Mouse (Mus musculus): Measurements from ENCODE around the gene Klhl3. TPM values are rescaled to one million over a fixed set of nuclear protein-coding genes. Genes with fewer than 3 reads are reported as not detected.

Gene Klhl3
- polyA plus RNA-seq, 1 experiment from 2014 or later, result 2.1 TPM

DNA sequence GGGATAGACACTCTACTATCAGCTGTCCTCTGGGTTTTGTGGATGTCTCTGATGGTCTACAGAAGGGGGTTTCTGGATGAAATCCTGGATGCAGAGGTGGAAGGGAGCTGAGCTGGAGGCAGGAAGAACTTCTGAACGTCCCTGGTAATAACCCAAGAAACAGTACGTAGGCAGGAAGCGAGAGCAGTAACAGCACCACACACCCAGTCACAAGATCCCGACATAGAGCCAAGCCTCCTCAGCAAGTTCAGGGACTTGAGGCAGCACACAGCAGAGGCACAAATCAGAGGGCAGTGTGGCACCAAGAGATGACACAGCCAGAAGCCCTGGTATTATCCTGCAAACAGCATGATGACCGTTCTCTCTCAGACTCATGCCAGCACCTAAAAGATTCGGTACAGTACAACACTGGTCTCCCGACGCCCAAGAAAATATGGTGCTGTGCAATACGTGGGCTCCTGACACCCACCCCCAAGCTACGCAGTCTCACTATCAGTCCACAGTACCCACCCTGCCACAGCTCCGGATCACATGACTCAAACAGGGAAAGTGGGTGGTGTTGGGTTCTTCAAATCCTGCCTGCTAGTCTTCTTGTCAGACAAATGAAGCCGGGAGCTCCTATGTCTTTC lies 40.0 kb downstream of the Klhl3 start:
- H3K4me3 ChIP-seq, result no peak overlapping the region
- no peak overlapping the region for H3K27ac ChIP-seq (replicated peaks)
- H3K9me3 ChIP-seq (replicated peaks), result no peaks in the 10 kb centered on the region
- H3K27me3 ChIP-seq (ENCODE audit: low read depth, poor library complexity, severe bottlenecking), result no peaks in the 10 kb centered on the region
- WGBS, result 89% methylated on average over 12 of the region's 12 CpGs
- DNase-seq (ENCODE audit: low spot score), result no peak
- H3K4me1 ChIP-seq, result peaks cover 9% of the 10 kb centered on the region
- no peaks in the 10 kb centered on the region for H3K36me3 ChIP-seq

GRCm38 (mm10) chr13:58071209-58071608 lies 42.2 kb downstream of the Klhl3 start:
- H3K4me3 ChIP-seq, result no peak overlapping the region
- no peak for DNase-seq (ENCODE audit: low spot score)
- 93% methylated on average over 21 of the region's 21 CpGs for WGBS
- no peaks in the 10 kb centered on the region for H3K9me3 ChIP-seq (replicated peaks)
- no peaks in the 10 kb centered on the region for H3K27me3 ChIP-seq (ENCODE audit: low read depth, poor library complexity, severe bottlenecking)
- H3K27ac ChIP-seq (replicated peaks), result no peak overlapping the region
- H3K4me1 ChIP-seq, result peaks cover 21% of the 10 kb centered on the region
- H3K36me3 ChIP-seq, result no peaks in the 10 kb centered on the region

DNA sequence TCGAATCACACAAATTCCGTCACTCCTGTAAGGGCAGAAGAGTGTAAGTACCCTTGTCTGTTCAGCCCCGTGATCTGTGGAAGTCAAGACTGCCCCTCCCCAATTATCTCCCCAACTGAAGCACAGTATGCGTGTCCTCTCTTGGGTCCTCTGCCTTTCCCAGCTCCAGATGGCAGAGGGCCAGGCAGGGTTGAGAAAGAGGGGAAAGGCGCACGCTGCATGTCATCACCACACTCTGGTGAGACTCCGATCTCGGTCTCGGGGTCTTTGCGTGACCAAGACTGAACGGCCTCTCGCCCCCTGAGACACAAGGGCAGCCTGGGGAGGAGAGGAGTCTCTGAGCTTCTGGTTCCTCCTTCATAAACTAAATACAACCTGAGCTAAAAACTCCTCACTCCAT lies 42.9 kb downstream of the Klhl3 start:
- no peak for DNase-seq (ENCODE audit: low spot score)
- Histone ChIP-seq H3K4me1 (peaks cover 26% of the 10 kb centered on the region), H3K4me3 (no peak overlapping the region), H3K36me3 (no peaks in the 10 kb centered on the region), H3K27ac (replicated peaks) (no peak overlapping the region), H3K9me3 (replicated peaks) (no peaks in the 10 kb centered on the region), H3K27me3 (ENCODE audit: low read depth, poor library complexity, severe bottlenecking) (no peaks in the 10 kb centered on the region)
- 91% methylated on average over 12 of the region's 12 CpGs for WGBS

DNA sequence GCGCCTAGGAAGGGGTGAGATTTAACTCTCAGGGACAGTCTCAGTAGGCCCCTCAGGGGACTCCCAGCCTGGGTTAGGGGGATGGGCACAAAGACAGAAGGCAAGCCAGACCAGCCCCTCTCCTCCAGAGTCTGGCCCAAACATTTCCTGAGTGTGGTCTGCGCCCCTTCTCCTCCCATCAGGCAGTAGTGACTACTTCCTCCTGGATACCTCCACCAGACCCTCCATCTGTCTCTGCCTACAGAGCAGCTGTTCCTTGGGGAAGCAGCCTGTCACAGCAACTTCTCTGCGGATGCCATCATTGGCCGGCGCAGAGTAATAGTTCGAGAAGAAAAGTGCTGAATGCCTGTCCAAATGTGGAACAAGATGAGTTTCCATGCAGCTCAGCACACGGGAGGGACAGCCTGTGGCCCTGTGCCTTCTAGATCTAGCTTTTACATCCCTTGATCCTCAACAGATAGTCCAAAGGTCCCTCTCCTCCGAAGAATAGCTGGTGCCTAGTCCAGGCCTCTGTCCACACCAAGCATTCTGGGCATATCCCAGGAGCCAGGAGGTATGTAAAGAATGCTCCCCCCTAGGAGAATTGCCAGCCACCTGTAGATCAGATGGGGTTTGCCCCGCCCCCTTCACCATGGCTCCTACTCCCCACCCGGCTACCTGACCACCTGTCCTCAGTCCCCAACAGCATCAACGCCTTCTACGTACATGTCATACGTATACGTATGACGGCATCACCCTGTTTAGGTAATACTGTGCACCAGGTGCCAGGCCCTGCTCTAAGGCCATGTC lies 44.8 kb downstream of the Klhl3 start:
- H3K4me3 ChIP-seq, result no peak overlapping the region
- 89% methylated on average over 15 of the region's 15 CpGs for WGBS

GRCm38 (mm10) chr13:58067540-58068103 lies 45.8 kb downstream of the Klhl3 start:
- peak overlapping the region; percentile 68 for H3K27ac ChIP-seq (replicated peaks)

More for the DNA sequence above, 44.8 kb downstream of the Klhl3 start:
- Histone ChIP-seq H3K36me3 (no peaks in the 10 kb centered on the region), H3K27ac (replicated peaks) (no peak overlapping the region), H3K27me3 (ENCODE audit: low read depth, poor library complexity, severe bottlenecking) (no peaks in the 10 kb centered on the region), H3K4me1 (peaks cover 26% of the 10 kb centered on the region), H3K9me3 (replicated peaks) (no peaks in the 10 kb centered on the region)
- DNase-seq (ENCODE audit: low spot score), result no peak

DNA sequence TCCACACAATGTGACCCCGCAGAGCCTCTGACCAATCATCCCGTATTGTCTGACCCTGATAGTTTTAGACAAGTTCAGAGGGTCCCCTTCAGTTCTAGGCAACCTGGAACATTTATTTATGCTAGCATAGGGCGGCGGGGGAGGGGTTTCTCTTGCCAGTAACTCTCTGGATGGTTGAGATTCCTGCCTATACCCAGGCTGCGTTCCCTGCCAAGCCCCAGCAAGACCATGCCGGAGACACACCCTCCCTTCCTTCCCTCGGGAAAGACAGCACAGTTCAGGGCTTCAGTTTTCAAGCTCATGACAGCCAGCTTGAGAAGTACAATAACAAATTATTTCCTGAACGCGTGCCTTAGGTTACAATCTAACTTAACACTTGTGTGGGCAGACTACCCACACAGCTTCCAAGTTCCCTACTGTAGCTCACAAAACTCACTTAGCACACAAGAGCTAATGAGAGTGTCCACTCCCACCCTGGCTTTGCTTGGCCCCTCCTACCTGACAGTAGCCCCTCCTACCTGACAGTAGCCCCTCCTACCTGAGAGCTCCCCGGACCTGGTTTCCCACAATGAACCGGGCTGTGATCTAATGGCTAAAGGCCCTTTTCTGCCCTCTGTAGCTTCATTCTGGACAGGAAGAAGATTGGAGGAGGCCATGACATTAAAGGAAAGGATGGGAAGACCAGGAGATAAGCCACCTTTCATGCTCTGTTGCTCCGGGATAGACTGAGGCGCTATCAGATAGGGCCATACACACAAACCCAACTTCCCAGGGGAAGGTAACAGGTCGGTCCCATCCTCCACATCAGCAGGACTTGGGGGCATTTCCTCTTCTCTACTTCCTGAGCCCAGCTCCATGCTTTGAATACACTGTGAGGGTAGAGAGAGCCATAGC lies 46.6 kb downstream of the Klhl3 start:
- Histone ChIP-seq H3K4me1 (peaks cover 26% of the 10 kb centered on the region), H3K9me3 (replicated peaks) (no peaks in the 10 kb centered on the region), H3K4me3 (no peak overlapping the region), H3K27me3 (ENCODE audit: low read depth, poor library complexity, severe bottlenecking) (no peaks in the 10 kb centered on the region), H3K36me3 (peaks cover 7% of the 10 kb centered on the region; the same call in 1 of the 2 replicates), H3K27ac (replicated peaks) (peak overlapping the region; percentile 68)
- 80% methylated on average over 14 of the region's 14 CpGs for WGBS
- DNase-seq (ENCODE audit: low spot score), result no peak

More at GRCm38 (mm10) chr13:58067540-58068103, 45.8 kb downstream of the Klhl3 start:
- H3K36me3 ChIP-seq, result no peaks in the 10 kb centered on the region
- no peaks in the 10 kb centered on the region for H3K27me3 ChIP-seq (ENCODE audit: low read depth, poor library complexity, severe bottlenecking)
- H3K9me3 ChIP-seq (replicated peaks), result no peaks in the 10 kb centered on the region
- no peak overlapping the region for H3K4me3 ChIP-seq
- DNase-seq (ENCODE audit: low spot score), result peak; percentile 54
- WGBS, result 25% methylated on average over 17 of the region's 17 CpGs
- peaks cover 26% of the 10 kb centered on the region for H3K4me1 ChIP-seq

- Histone ChIP-seq H3K4me3 (no peak overlapping the region), H3K9me3 (replicated peaks) (no peaks in the 10 kb centered on the region), H3K4me1 (peaks cover 26% of the 10 kb centered on the region), H3K36me3 (peaks cover 10% of the 10 kb centered on the region; the same call in 1 of the 2 replicates), H3K27me3 (ENCODE audit: low read depth, poor library complexity, severe bottlenecking) (no peaks in the 10 kb centered on the region), H3K27ac (replicated peaks) (no peak overlapping the region; the same call in 1 of the 2 replicates)
- no peak for DNase-seq (ENCODE audit: low spot score)
- WGBS, result 85% methylated on average over 13 of the region's 13 CpGs
Observed at GRCm38 (mm10) chr13:58066081-58066495, 47.3 kb downstream of the Klhl3 start.

DNA sequence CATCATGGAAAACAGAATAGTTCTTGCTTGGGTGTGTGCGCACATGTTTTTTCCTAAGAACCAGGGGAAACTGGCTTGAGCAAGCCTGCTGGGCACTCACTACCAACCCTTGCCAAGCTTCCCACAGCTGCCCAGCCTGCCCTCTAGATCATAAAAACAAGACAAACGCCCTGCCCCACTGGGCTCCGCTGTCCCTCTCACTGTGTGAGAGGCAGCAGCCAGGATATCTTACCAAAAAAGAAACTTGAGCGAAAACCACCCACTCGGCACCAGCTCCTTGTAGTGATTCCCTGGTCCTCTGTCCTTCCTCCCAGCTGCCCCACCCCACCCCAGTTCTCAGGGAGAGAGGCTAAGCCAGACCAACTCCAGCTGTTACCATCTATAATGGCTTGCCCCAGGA lies 48.1 kb downstream of the Klhl3 start:
- peaks cover 10% of the 10 kb centered on the region; the same call in 1 of the 2 replicates for H3K36me3 ChIP-seq
- H3K4me3 ChIP-seq, result no peak overlapping the region
- no peaks in the 10 kb centered on the region for H3K27me3 ChIP-seq (ENCODE audit: low read depth, poor library complexity, severe bottlenecking)
- no peaks in the 10 kb centered on the region for H3K9me3 ChIP-seq (replicated peaks)
- WGBS, result 81% methylated on average over 5 of the region's 5 CpGs
- H3K27ac ChIP-seq (replicated peaks), result no peak overlapping the region
- H3K4me1 ChIP-seq, result peaks cover 26% of the 10 kb centered on the region
- DNase-seq (ENCODE audit: low spot score), result no peak

- DNase-seq (ENCODE audit: low spot score), result no peak
- Histone ChIP-seq H3K9me3 (replicated peaks) (peaks cover 9% of the 10 kb centered on the region), H3K4me3 (no peak overlapping the region), H3K36me3 (peaks cover 10% of the 10 kb centered on the region; the same call in 1 of the 2 replicates), H3K27me3 (ENCODE audit: low read depth, poor library complexity, severe bottlenecking) (no peaks in the 10 kb centered on the region), H3K4me1 (peaks cover 5% of the 10 kb centered on the region; the same call in 1 of the 2 replicates), H3K27ac (replicated peaks) (no peak overlapping the region; the same call in 1 of the 2 replicates)
- 72% methylated on average over 17 of the region's 17 CpGs for whole genome bisulfite sequencing
Observed at GRCm38 (mm10) chr13:58057953-58058870, 55.2 kb downstream of the Klhl3 start.

DNA sequence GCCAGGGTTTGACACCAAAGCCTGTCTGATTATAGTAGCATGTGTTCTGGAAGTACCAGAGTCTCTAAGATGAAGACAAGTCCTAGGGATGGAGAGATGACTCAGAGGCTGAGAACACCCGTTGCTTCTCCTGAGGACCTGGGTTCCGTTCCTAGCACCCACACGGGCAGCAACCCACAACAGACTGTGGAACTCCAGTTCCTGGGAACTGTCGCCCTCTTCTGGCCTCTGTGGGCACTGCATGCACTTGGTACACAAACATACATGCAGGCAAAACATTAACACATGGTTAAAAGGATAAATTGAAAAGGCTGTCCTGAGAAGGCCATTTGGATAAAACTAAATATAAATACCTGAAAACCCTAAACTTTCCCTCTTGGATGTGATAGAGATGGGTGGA lies 56.8 kb downstream of the Klhl3 start:
- H3K9me3 ChIP-seq (replicated peaks), result peaks cover 9% of the 10 kb centered on the region
- DNase-seq (ENCODE audit: low spot score), result no peak
- H3K27ac ChIP-seq (replicated peaks), result no peak overlapping the region
- H3K27me3 ChIP-seq (ENCODE audit: low read depth, poor library complexity, severe bottlenecking), result no peaks in the 10 kb centered on the region
- no peak overlapping the region for H3K4me3 ChIP-seq
- 84% methylated on average over 4 of the region's 4 CpGs for WGBS
- 0 out of 2 replicates have a peak, but pooled peaks cover 2% of the 10 kb centered on the region for H3K36me3 ChIP-seq
- H3K4me1 ChIP-seq, result peaks cover 5% of the 10 kb centered on the region; the same call in 1 of the 2 replicates

GRCm38 (mm10) chr13:58053628-58054027 lies 59.8 kb downstream of the Klhl3 start:
- Histone ChIP-seq H3K27ac (replicated peaks) (no peak overlapping the region), H3K36me3 (no peaks in the 10 kb centered on the region), H3K27me3 (ENCODE audit: low read depth, poor library complexity, severe bottlenecking) (no peaks in the 10 kb centered on the region), H3K4me3 (no peak overlapping the region), H3K9me3 (replicated peaks) (peaks cover 9% of the 10 kb centered on the region), H3K4me1 (peaks cover 5% of the 10 kb centered on the region; the same call in 1 of the 2 replicates)
- WGBS, result 74% methylated on average over 4 of the region's 4 CpGs
- no peak for DNase-seq (ENCODE audit: low spot score)
